Mouse (Mus musculus): Measurements from ENCODE around the gene Pla2g2e. TPM values are rescaled to one million over a fixed set of nuclear protein-coding genes. Genes with fewer than 3 reads are reported as not detected.

The Pla2g2e gene
- 0.21 TPM in 1 of 2 replicates, not detected in the other for polyA plus RNA-seq (2015; fragmentation: Nextera tagmentation; extraction: Ambion mirVana)

DNA sequence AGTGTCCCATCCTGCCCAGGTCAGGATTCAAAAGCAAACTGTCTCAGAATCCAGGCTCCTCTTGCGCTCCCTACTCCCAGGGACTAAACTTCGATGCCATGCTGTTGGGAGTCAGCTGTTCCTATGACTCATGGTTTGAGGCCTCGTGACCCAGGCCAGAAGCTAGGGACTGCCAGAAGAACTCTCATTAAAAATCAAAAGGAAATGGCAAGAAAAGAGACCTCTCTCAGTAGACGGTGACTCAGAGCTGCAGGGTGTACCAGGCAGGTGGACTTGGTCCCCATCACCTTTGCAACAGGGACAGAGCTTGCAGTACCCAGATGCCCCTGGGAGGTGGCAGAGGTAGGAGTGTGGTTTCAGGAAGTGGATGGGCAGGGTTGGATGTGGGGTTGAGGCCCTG is at the start of gene Pla2g2e:
Pla2g2e (plus strand) TSS at position 212 of the 400 bp plus-strand sequence.

DNA sequence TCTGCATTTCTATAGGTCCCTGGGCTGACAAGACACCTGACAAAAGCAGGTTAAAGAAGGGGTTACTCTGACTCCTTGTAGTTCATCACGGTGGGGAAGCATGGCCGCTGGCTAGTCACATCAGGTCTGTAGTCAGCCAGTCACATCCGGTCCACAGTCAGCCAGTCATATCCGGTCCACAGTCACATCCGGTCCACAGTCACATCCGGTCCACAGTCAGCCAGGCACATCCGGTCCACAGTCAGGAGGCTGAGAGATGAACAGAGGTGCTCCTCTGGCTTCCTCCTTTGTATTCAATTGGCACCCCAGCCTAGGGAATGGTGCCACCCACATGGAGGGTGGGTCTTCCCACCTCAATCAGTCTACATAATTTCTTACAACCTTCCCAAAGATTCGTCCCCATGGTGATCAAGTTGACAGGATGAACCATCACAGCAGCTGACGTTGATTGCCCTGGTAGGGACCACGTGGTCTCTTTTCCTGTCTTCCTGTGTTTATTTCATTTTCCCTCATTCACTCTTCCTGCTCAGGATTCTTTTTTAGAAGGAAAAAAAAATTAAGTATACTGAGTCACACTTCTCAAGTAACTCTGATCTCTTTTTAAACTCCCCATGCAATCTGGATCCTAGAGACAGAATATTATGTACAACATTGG is 14.3 kb upstream of the Pla2g2e start, which contains the start of gene Pla2g5:
Pla2g5 (minus strand) TSS at position 139 of the 655 bp plus-strand sequence.

DNA sequence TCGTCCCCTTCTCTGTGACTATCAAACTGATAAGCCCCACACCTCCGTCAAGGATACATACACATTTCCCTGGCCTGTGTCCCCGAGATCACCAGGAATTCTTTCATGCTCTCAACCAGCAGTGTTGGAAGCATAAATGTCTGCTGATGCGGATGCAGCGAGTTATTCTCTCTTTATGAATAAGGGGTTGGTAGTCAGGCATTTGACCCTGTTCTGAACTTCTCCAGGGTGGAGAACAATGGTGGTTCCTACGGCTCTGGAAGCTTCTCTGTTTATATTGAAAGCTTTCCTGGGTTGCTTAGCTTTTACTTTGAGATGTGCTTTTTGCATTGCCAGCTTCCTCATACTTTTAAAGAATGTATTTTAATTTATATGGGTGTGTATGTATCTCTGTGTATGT is 3.9 kb upstream of the Pla2g2e start, which contains the start of gene Gm13030:
Gm13030 (minus strand) TSS at position 101 of the 400 bp plus-strand sequence.

DNA sequence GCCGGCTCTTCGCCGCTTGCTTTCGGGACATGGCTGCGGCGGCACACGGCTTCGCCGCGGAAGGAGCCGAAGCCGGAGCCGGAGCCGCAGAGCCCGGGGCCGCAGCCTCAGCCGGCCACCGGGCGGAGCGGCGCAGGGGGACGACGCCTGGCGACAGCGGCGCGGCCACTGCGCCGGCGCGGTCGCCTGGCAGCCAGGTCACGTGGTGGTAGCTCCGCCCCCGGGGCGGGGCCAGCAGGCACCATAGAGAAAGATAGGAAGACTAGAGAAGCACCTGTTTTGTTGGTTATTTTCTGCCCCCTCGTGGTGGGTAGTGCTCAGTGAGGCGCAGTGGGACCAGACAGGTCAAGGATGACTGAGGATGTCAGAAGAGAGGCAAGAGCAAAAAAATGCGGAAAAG is 36.1 kb downstream of the Pla2g2e start, which contains the start of gene Otud3:
Otud3 (minus strand) TSS at position 149 of the 400 bp plus-strand sequence.

Other genes starting within 250 kb of the Pla2g2e start
- gene Vwa5b1, start 242.1 kb upstream of the Pla2g2e start, polyA plus RNA-seq (2015; fragmentation: Nextera tagmentation; extraction: Ambion mirVana): 1.3 and 1.7 TPM in 2 replicates
- 0.23 and 0.49 TPM in 2 replicates for gene Pla2g2c, start 153.2 kb upstream of the Pla2g2e start, polyA plus RNA-seq (2015; fragmentation: Nextera tagmentation; extraction: Ambion mirVana)
- 3.4 TPM in 2 replicates for gene Ubxn10, start 140.8 kb upstream of the Pla2g2e start, polyA plus RNA-seq (2015; fragmentation: Nextera tagmentation; extraction: Ambion mirVana)
- gene Pla2g2f, start 120.3 kb upstream of the Pla2g2e start, polyA plus RNA-seq (2015; fragmentation: Nextera tagmentation; extraction: Ambion mirVana): 0.08 and 0.09 TPM in 2 replicates
- 1.2 and 1.3 TPM in 2 replicates for gene Pla2g2d, start 102.2 kb upstream of the Pla2g2e start, polyA plus RNA-seq (2015; fragmentation: Nextera tagmentation; extraction: Ambion mirVana)
- gene Pla2g5, start 14.5 kb upstream of the Pla2g2e start, polyA plus RNA-seq (2015; fragmentation: Nextera tagmentation; extraction: Ambion mirVana): 0.37 and 0.44 TPM in 2 replicates
- gene Gm13030, start 4.0 kb upstream of the Pla2g2e start, polyA plus RNA-seq (2015; fragmentation: Nextera tagmentation; extraction: Ambion mirVana): not detected in 2 replicates
- 4.1 and 4.2 TPM in 2 replicates for gene Otud3, start 36.0 kb downstream of the Pla2g2e start, polyA plus RNA-seq (2015; fragmentation: Nextera tagmentation; extraction: Ambion mirVana)
- gene Rnf186, start 89.2 kb downstream of the Pla2g2e start, polyA plus RNA-seq (2015; fragmentation: Nextera tagmentation; extraction: Ambion mirVana): not detected in 2 replicates
- gene Tmco4, start 94.9 kb downstream of the Pla2g2e start, polyA plus RNA-seq (2015; fragmentation: Nextera tagmentation; extraction: Ambion mirVana): 1.5 TPM in 2 replicates
- gene Htr6, start 197.6 kb downstream of the Pla2g2e start, polyA plus RNA-seq (2015; fragmentation: Nextera tagmentation; extraction: Ambion mirVana): 1.3 and 1.8 TPM in 2 replicates
- gene Nbl1, start 215.1 kb downstream of the Pla2g2e start, polyA plus RNA-seq (2015; fragmentation: Nextera tagmentation; extraction: Ambion mirVana): 74.7 and 98.3 TPM in 2 replicates